In genomic region chr13:103822270-103822669, GRCm38 (mm10) we compare ENCODE assay signal across 18 mouse cellular contexts.
"Had no signal": no experiment of that assay in that cellular context is flagged by ENCODE, and none has a peak within 500 bp of the region (broad histone marks: within the 10 kb centered on the region; RNA-seq: fewer than 3 reads in every experiment).

No protein-coding gene starts in this region.

- ATAC-seq: hindbrain, embryonic 16.5 days; intestine, embryonic 16.5 days had no signal

- DNase-seq: gastrocnemius, adult 2 months; gastrocnemius, postnatal 10 days; gastrocnemius, postnatal 25 days; heart, adult 11 months; heart, adult 2 months; heart, postnatal 10 days; heart, postnatal 4 days; kidney, adult 11 months; kidney, adult 2 months; kidney, adult 9 months; kidney, postnatal 14 days; kidney, postnatal 36 days; layer of hippocampus, adult 9-11 months; layer of hippocampus, postnatal 36 days; liver; liver, embryonic 13.5 days had no signal
